Mouse (Mus musculus) kidney, postnatal 36 days (tissue): ENCODE measurements around the gene Cxcl12.

Experiments
- DNase-seq, 2 experiments: peaks; one replicate each; pipeline ENCODE4 v3.0.0; 2021 to 2022; ENCODE audit warnings: mixed read lengths in 2 of 2

Cxcl12 gene

GRCm38 (mm10) chr6:117175113-117175793, 6.9 kb downstream of the Cxcl12 start:
- DNase-seq, result no peak

- no peak for DNase-seq
Observed at GRCm38 (mm10) chr6:117176406-117176805, 8.1 kb downstream of the Cxcl12 start.

DNA sequence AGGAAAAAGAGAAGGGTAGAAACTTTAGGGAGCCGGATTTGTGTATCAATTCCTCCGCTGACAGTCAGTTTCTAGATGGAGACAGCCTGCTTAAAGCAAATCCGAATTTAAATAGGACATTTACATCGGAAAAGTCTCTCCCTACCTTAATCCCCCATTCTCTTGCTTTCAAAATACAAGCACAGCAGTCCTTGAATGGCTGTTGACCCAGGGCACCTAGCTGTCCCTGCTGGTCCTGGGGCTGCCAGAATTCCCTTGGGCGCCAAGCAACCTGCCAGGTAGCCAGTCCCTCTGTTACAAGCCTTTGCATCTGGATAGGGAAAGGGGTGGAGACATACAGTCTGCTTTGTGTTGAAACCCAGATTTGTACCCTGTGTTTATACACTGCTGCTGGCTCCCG, 12.0 kb downstream of the Cxcl12 start:
- DNase-seq, result no peak

DNA sequence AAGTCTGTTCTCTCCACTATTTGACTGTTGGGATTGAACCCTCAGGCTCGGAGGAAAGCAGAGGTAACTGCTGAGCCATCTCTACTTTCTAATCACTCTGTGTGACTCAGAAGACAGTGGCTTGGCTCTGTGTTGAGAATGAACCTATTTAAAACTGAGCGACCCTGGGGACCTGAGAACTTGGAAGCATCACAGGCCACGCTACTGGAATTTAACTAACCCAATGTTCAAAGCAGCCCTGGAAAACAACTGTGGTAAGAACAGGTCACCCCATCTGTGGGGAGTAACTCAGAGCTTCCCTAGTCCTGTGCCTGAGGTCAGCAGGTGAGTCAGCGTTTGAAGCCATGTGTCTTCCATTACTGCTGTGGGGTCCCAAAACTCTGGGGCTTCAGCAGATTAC, 17.0 kb downstream of the Cxcl12 start:
- no peak for DNase-seq

DNA sequence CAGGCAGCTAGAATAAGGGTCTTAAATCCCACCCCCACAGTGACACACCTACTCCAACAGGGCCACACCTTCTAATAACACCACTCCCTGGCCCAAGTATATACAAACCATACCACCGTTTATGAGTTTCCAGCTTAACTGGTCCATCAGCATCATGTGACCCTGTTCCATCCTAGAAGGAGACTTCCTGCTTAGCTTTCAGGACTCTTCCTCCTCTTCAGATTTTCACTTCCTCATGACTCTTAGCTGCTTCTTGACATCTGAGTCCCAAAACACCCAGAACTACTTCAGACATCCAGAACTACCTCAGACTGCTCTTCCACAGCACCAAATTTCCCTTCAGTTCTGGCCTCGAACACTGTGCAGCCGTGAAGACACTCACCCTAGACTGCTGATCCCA, 22.1 kb downstream of the Cxcl12 start:
- DNase-seq, result no peak

DNA sequence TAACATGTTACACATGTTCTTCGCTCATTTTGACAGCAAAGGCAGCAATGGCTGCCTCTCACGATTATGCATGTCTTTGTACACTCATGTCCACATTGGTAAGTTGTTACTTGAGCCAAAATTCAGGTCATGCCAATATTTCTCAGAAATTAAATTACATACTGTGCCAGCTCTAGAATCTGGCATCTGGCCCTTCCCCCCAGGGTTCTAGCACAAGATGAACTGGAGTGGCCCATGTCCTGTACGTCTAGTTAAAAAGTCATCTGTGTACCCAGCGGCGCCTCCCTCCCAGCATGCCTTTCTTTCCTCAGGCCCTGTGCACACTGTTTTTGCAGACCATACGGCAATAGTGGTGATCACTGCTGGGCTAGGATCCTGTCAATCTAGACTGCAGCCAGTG, 23.4 kb downstream of the Cxcl12 start:
- no peak for DNase-seq

DNA sequence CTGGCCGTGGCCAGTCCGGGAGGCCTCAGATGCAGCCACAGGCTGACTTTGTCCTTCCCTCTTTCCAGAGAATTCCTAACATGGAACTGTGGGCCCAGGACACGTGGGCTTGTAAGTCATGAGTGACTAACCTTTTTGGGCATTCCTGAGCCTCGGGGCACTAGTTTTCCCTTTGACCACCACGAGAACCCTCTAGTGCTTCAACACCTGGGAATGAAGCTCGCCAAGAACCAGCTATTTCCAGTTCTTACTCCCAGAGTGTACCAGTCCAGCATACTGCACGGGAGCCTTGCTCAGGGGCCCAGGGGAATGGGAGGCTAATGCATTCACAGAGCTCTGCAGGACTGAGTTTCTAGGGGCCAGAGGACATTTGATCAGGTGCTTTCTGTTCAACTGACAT, 24.3 kb downstream of the Cxcl12 start:
- DNase-seq, result peak; percentile 5 to 39

DNA sequence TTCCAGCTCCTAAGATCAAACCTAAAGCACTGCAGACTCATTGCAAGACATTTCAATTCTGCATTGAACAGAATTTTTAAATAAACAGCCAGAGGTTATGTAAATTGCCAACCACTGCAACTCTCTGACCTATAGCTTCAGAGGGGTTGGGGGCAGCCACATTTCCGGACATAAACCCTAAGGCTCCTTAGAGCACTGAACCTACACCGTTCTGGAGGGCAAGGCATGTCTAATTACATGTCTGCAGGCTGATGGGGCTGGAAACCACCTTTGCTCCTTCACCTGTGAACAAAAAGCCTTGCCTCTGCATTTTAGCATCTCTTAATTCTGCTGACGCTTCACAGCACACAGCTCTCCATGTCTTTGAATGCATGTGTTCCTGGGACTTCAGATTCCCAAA, 26.9 kb downstream of the Cxcl12 start:
- DNase-seq, result no peak

DNA sequence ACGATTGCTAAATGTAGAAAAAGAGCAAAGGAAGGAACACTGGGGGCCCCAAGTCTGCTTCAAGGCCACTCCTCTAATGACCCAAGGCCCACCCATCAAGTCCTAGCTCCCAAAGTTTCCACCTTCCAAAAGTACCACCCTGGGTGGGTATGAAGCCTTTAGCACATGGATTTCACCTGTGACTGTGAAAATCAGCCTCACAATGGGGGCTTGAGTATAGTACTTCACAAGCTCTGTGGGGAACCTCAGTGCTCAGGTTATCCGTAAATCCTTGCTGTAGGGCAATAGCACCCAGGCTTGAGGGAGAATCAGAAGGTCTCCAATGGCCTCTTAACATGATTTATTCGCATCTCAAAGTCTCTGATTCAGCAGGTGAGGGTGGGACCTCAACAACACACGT, 30.5 kb downstream of the Cxcl12 start:
- DNase-seq, result no peak

DNA sequence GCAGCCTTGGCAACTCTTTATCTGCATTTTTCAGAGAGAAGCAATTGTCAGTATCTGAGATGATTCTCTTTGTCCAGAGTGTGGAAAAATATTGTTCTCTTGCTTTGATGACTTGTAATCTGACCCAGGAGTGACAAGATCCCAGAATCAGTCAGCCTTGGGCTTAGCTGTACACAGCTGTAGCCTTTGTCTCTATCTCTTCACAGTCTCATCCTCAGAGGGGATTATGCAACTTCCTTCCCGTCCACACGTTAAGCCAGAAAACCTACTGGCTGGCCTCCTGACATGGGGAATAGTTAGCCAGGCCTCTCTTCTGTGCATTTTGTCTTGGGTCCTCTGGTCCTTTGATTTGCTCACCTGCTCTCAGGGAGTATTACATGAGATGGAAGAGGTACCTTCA, 31.4 kb downstream of the Cxcl12 start:
- DNase-seq, result no peak

DNA sequence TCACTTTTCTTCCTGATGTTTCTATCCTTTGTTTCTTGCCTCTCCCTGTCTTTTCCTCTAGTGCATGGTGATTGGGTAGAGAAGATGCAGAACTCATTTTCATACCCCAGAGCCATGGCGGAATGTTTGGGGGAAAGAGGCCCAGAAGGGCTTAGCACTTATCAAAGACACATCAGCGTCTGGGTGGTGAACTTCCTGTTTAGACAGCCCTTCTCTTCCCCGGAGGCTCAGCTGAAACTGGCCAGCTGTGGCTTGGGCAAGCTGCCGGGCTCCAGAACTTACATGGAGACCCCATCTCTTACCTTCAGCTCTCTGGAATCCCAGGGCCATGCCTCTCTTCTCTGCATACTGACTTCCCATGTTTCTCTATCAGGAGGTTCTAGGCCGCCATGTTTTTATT, 32.6 kb downstream of the Cxcl12 start:
- DNase-seq, result no peak

DNA sequence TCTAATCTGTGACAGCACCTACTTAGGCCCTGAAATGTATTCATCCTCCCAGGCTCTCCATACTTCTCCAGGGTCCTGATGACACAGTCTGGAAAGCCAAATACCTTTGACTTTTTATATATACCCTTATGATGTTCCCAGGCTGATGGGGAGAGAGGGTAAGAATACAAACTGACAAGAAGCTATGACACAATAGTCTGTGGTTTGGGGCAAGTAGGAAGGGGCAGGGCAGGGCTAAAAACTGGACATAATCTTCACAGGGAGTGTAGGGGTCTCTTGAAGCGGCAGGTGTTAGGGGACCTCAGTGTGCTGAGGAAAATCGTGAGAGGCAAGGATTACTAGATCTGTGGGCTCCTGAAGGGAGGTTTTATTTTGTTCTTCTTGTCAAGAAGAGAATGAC, 33.1 kb downstream of the Cxcl12 start:
- DNase-seq, result no peak

GRCm38 (mm10) chr6:117201859-117202258, 33.5 kb downstream of the Cxcl12 start:
- DNase-seq, result no peak

DNA sequence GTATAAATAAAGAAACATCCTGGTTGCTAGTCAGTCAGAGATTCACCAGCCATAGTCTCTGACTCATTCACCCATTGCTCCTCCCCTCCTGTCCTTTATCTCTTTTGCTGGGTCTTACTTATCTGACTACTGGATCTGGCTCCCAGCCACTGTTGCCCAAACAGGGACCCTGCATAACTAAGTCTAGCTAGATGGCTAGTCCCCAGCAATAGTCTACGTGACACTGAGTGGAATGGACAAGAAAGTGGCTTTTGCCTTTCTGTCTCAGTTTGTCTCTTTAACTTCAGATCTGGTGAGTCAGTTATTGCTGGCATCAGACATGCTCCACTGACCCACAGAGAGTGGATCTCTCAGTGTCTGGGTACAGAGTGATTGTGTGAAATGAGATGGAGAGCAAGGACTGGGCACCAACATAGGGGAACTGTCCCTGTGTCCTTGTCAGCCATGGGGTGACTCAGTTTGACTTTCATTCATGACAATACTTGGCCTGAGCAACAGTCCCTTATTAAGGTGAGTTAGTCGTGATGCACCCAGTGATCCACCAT, 34.6 kb downstream of the Cxcl12 start:
- DNase-seq, result no peak

GRCm38 (mm10) chr6:117204112-117204511, 35.8 kb downstream of the Cxcl12 start:
- no peak for DNase-seq

DNA sequence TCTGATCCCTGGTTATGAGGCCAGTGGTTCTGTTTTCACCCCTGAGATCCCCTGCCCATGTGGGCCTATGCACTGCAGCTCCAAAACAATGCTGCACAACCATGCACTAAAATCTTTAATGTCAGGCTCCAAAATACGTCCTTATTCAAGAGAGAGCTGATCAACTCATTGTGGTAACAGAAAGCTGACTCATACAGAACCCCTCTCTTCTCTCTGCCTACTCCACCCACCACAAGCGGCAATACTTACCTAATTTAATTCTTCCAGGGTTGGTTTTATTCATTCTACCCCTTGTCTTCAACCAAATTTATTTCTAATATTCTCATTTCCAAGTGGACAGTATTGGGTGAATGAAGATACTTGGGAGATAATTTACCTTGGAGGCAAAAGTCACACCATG, 38.5 kb downstream of the Cxcl12 start:
- DNase-seq, result no peak

DNA sequence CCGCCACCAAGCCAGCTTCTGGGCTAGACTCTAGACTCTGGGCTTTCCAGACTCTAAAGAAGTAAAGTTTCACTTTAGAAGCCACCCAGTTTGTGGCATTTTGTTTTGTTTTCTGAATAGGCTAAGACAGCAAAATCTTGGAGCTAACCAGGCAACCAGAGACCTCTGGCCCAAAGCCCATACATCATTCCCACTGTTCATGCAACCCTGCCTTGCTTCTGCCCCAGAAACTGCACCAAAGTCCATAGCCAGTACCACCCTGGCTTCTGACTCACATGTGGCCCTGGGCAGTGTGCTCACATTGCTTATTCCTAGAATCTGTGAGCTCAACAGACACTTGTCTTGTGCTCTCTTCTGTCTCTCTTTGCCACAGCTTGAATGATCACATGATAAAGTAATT, 39.0 kb downstream of the Cxcl12 start:
- DNase-seq, result peak; percentile 26 to 27

DNA sequence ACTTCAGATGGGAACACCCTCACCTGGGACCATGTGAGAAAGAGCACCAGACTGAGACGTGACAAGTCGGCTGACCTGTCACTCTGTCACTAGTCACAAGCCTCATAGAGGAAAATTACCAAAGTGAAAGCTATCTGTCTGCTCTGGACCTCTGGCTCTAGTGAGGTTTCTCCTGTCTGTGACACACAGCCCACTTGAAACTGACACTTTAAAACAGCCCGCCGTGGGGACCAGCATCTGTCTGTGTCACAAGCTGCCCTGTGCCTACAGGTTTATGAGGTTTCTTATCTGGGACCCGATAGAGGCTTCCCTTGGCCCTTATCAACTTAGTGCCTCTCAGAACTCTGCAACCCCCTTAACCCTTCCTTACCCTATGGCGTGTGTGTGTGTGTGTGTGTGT, 41.8 kb downstream of the Cxcl12 start:
- DNase-seq, result no peak

DNA sequence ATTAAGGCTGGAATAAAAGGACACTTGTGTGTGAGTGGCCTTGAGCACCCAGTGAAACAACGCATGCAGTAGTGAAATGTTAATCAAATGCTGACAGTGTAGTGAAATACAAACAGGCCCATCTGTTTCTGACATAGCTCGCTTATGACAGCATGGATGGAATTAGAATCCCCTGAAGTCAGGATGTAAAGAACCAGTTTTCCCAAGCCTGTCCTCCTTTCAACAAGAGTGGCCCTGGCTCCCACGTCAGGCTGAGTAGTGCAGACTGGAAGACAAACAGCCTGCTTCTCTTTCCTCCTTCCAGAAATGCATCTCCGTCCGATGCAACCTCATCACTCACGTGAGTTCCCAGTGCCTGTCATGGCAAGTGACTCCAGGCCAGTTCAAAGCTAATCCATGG, 42.2 kb downstream of the Cxcl12 start:
- DNase-seq, result no peak

DNA sequence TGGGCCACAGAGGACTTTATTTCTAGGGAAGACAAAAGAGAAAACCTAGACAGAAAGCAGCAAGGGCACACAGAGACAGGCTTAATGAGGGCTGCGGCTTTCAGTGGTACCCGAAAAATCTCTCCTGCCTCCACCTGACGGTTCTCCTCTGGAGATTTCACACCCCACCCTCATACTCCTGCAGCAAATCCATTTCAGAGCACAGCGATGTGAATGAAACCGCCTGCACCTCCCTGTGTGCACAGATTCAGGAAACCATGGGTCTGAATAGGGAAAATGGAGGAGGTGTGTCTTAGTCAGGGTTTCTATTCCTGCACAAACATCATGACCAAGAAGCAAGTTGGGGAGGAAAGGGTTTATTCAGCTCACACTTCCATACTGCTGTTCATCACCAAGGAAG, 46.2 kb downstream of the Cxcl12 start:
- DNase-seq, result no peak

DNA sequence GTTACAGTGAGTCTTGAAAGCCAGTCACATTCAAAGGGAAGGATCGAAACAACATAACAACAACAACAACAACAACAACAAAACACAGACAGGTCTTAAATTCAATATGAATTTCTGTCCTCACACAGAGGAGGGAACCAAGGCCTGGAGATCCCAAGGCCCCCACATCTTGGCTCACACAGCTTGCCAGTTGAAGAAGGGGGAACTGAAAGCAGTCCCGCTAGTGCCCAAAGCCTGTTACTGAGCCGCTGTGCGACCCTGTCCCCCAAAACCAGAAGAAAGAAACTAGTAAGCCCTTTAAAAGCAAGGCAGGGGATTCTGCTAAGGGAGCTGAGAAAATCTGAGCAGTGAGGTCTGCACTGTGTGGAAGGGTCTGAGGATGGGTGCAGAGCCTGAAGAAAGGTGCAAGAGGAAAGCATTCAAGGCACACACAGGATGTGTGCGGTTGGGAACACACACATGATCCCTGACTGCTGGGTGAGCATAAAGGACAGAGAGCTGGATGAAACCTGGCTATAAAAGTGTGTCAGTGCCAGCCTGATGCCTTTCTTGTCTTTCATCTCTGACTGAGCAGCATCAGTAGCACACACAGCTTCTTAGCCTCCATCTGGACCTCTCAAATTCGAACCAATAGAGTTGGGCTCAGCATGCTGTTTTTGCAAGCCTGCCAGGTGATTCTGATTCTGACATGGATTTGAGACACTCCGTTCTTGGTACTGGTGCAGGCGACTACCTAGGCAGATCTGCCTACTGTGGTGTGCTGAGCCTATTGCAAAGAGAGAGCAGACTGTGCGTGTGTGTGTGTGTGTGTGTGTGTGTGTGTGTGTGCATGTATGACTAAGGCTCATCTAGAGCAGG, 50.3 kb downstream of the Cxcl12 start:
- DNase-seq, result no peak

DNA sequence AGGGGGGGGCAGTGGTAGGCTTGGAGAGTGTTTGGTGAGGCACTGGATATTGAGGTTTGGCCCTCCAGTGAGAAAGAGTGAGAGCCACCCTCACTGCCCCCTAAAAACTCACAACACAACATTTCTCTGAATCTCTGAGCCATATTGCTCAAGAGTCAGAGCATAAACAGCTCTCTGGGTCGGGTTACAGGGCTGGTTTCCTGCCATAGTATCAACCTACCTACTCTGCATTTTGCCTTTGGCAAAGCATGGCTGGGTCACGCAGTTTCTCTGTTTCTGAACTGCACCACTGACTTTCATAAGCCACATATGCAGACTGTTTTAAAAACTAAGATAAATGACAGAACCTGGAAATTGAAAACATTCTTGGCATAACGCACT, 51.0 kb downstream of the Cxcl12 start:
- DNase-seq, result no peak

- DNase-seq, result no peak
Observed at GRCm38 (mm10) chr6:117219911-117220481, 51.7 kb downstream of the Cxcl12 start.

DNA sequence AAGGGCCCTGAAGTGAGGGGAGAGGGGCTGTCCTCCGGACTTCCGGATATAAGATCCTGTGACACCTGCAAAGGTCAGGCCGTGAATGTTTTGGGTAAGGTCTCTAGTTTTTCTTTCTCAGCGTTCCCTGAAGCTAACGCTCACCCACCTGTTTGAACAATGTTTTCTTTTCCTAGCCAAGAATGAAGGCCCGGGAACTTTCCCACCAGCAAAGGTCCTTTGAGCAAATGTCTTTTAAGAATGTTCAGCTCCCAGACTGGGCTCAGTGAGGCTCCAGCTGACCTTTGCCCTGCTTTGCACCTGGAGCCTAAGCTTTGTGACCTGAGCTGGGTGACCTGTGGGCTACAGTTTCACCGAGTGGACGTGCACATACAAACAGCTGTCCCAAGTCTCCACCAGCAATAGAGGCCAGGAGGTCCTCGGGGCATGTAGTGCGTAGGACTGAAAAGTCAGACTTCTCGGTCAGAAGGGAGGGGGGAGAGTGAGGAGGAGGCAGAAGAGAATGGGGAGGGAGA, 52.6 kb downstream of the Cxcl12 start:
- DNase-seq, result no peak
